Mouse (Mus musculus): Measurements from ENCODE around the gene Rad54l. TPM values are rescaled to one million over a fixed set of nuclear protein-coding genes. Genes with fewer than 3 reads are reported as not detected.

Rad54l gene
- polyA plus RNA-seq, 1 experiment from 2014 or later: 20.9 TPM

DNA sequence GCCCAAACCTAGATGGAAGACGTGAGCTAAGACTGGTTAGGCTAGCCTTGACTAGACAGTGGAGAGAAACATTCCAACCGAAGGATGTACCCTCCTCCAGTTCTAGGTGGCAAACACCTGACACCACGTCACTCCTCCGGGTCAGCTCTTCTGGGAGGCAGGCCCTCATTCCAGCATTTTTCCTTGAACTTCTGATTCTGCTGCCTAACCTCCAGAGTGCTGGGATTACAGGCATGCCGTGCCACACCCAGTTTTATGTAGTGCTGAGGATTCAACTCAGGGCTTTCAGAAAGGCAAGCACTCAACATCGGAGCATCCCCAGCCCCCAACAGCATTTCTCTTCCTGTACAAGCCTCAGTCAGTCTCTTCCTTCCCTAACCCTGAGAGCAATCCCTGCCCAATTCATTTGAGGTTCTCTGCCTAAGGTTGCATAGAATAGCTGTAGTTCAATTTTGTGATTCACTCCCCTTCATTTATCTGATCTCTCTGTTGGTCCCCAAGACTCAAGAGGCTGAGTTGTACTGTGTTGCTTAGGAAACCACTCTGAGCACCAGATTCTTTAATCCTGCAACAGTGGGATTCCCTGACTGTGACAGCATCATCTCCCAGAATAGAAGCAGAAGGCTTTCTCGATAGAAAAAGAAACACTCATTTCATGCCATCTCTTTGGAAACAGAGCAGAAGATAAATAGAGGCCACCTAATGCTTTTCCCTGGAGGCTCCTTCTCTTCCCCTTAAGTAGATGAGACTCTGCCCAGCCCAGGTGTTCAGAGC lies 17.5 kb upstream of the Rad54l start:
- no peak for ATAC-seq (ENCODE audit: extremely low read depth, insufficient number of reproducible peaks, low FRiP score, low TSS enrichment)
- 68% methylated on average over 7 of the region's 7 CpGs for WGBS
- no peak overlapping the region for H3K4me3 ChIP-seq

DNA sequence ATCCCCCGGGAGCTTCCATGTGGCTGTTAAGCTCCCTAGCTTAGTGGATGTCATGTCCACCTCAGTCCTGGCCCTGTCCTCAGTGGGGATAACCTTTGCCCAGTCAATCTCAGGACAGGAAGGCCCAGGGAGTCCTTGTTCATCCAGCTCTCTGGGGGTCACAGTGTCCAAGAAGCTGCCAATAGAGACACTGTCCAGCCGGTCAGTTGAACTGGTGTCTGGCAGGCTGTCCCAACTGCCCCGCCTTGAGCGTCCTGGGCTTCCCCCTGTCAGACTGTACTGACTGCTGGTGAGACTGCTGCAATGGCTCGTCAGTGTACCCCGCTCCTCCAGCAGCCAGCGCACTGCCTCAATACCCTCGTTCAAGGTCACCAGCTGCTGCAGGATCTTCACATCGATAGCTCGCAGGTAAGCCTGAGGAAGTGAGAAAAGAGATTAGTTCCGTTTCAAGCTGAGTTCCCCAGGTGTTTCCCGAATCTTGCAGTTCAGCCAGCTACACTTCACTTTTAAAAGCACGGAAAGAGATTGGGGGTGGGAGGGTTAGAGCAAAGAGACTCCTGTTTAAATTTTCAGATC lies 14.0 kb upstream of the Rad54l start:
- peaks cover 2% of the 10 kb centered on the region; the same call in 1 of the 2 replicates for H3K27me3 ChIP-seq (replicated peaks)
- H3K9ac ChIP-seq: peak overlapping the region; percentile 9; the same call in 1 of the 2 replicates
- no peak overlapping the region for H3K27ac ChIP-seq (replicated peaks)
- WGBS: 33% methylated on average over 13 of the region's 13 CpGs
- peaks cover 18% of the 10 kb centered on the region for H3K4me1 ChIP-seq
- H3K4me3 ChIP-seq: no peak overlapping the region
- 0 out of 2 replicates have a peak, but pooled peaks cover 9% of the 10 kb centered on the region for H3K36me3 ChIP-seq
- no peak for ATAC-seq (ENCODE audit: extremely low read depth, insufficient number of reproducible peaks, low FRiP score, low TSS enrichment)
- no peaks in the 10 kb centered on the region for H3K9me3 ChIP-seq
- no peak overlapping the region for H3K4me2 ChIP-seq

More for the DNA sequence above, 17.5 kb upstream of the Rad54l start:
- Histone ChIP-seq H3K9me3 (no peaks in the 10 kb centered on the region), H3K9ac (no peak overlapping the region), H3K27ac (replicated peaks) (0 out of 2 replicates have a peak overlapping the region, but pooled peaks have one; percentile 8), H3K27me3 (replicated peaks) (peaks cover 15% of the 10 kb centered on the region), H3K4me2 (no peak overlapping the region), H3K36me3 (0 out of 2 replicates have a peak, but pooled peaks cover 9% of the 10 kb centered on the region), H3K4me1 (peaks cover 33% of the 10 kb centered on the region)

DNA sequence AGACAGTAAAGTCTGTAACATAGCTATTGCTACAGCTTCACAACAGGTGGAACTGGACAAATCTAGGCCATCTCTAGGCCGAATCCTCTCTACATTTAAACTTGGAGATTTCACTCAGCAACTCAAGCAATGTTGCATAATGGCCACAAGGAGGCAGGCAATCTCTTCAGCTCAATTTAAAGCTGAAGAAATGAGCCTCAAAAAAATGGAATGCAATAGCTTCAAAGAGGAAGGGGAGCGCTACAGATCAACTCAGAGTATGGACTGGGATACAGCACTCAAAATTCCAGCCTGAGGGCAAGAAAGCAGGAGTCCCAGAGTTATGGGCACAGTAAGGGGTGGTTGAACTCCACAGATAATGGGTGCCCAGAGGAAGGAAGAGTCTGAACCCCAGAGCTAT lies 11.5 kb upstream of the Rad54l start:
- ATAC-seq (ENCODE audit: extremely low read depth, insufficient number of reproducible peaks, low FRiP score, low TSS enrichment): no peak
- no peaks in the 10 kb centered on the region for H3K27me3 ChIP-seq (replicated peaks)

GRCm38 (mm10) chr4:116133126-116133525 lies 9.6 kb upstream of the Rad54l start:
- no peaks in the 10 kb centered on the region for H3K9me3 ChIP-seq
- H3K36me3 ChIP-seq: 0 out of 2 replicates have a peak, but pooled peaks cover 9% of the 10 kb centered on the region
- no peak for ATAC-seq (ENCODE audit: extremely low read depth, insufficient number of reproducible peaks, low FRiP score, low TSS enrichment)
- no peak overlapping the region for H3K4me2 ChIP-seq
- no peak overlapping the region for H3K27ac ChIP-seq (replicated peaks)
- WGBS: 77% methylated on average over 4 of the region's 4 CpGs
- H3K4me3 ChIP-seq: no peak overlapping the region
- peaks cover 7% of the 10 kb centered on the region; the same call in 1 of the 2 replicates for H3K4me1 ChIP-seq
- H3K27me3 ChIP-seq (replicated peaks): no peaks in the 10 kb centered on the region
- H3K9ac ChIP-seq: no peak overlapping the region

More for the DNA sequence above, 11.5 kb upstream of the Rad54l start:
- Histone ChIP-seq H3K36me3 (0 out of 2 replicates have a peak, but pooled peaks cover 9% of the 10 kb centered on the region), H3K4me3 (no peak overlapping the region), H3K4me2 (no peak overlapping the region), H3K9me3 (no peaks in the 10 kb centered on the region), H3K9ac (no peak overlapping the region), H3K27ac (replicated peaks) (no peak overlapping the region), H3K4me1 (peaks cover 7% of the 10 kb centered on the region; the same call in 1 of the 2 replicates)
- WGBS: 38% methylated on average over 2 of the region's 2 CpGs

GRCm38 (mm10) chr4:116127956-116128355 lies 4.5 kb upstream of the Rad54l start:
- Histone ChIP-seq H3K27me3 (replicated peaks) (no peaks in the 10 kb centered on the region), H3K27ac (replicated peaks) (no peak overlapping the region), H3K9me3 (no peaks in the 10 kb centered on the region), H3K36me3 (no peaks in the 10 kb centered on the region), H3K4me1 (peaks cover 14% of the 10 kb centered on the region), H3K4me2 (no peak overlapping the region), H3K9ac (no peak overlapping the region), H3K4me3 (no peak overlapping the region)
- 75% methylated on average over 6 of the region's 6 CpGs for WGBS
- no peak for ATAC-seq (ENCODE audit: extremely low read depth, insufficient number of reproducible peaks, low FRiP score, low TSS enrichment)

- Histone ChIP-seq H3K27me3 (replicated peaks) (no peaks in the 10 kb centered on the region), H3K9me3 (no peaks in the 10 kb centered on the region), H3K9ac (no peak overlapping the region), H3K4me2 (no peak overlapping the region), H3K36me3 (no peaks in the 10 kb centered on the region), H3K27ac (replicated peaks) (no peak overlapping the region), H3K4me3 (no peak overlapping the region), H3K4me1 (peaks cover 21% of the 10 kb centered on the region)
- ATAC-seq (ENCODE audit: extremely low read depth, insufficient number of reproducible peaks, low FRiP score, low TSS enrichment): no peak
- 81% methylated on average over 4 of the region's 4 CpGs for WGBS
These were observed 2.4 kb upstream of the Rad54l start for GRCm38 (mm10) chr4:116125803-116126386.

DNA sequence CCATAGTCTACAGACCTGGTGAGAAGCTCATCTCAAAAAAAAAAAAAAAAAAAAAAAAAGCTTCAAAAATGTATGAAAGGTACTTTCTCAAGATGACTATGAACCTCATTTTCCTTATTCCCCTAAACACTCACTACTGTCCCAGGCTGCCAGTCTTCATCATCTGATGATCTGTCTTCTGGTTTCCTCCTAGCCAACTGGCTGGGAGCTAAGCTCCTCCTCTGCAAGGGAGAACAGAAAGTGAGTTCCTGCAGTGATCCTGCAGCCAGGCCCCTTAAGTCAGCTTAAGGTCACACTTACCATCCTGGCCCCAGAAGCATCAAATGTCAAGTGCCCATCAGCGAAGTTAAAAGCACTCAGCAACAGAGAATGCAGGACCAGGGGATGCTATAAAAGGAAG lies 728 bp downstream of the Rad54l start:
- H3K27ac ChIP-seq (replicated peaks): no peak overlapping the region
- WGBS: 0% methylated on average over 1 of the region's 1 CpGs
- peak overlapping the region; percentile 70 for H3K4me3 ChIP-seq

DNA sequence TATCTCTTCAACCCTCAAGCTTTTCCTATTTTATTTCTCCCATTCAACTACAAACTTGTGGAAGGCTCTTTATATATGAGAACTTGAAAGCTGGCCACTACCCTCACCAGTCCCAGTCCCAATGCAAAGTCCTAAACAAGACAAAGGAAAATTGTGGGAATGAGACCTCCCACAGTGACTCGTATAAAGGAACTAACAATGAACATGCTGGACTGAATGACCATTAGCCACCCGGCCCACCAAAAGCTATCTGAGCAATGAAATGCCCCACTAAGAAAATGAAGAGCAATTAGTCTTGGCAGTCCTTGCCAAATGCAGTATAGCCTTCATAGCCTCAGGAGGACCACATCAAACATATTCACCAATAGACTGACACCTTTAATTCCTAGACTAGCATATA lies 12.0 kb downstream of the Rad54l start:
- H3K4me1 ChIP-seq: no peaks in the 10 kb centered on the region
- no peak for ATAC-seq (ENCODE audit: extremely low read depth, insufficient number of reproducible peaks, low FRiP score, low TSS enrichment)
- no peaks in the 10 kb centered on the region for H3K9me3 ChIP-seq
- no peak overlapping the region for H3K27ac ChIP-seq (replicated peaks)
- 83% methylated on average over 2 of the region's 2 CpGs for WGBS
- peaks cover 64% of the 10 kb centered on the region for H3K36me3 ChIP-seq
- no peak overlapping the region for H3K4me3 ChIP-seq
- H3K27me3 ChIP-seq (replicated peaks): no peaks in the 10 kb centered on the region
- no peak overlapping the region for H3K9ac ChIP-seq
- no peak overlapping the region for H3K4me2 ChIP-seq

More for the DNA sequence above, 728 bp downstream of the Rad54l start:
- no peaks in the 10 kb centered on the region for H3K27me3 ChIP-seq (replicated peaks)
- no peak for ATAC-seq (ENCODE audit: extremely low read depth, insufficient number of reproducible peaks, low FRiP score, low TSS enrichment)
- H3K4me2 ChIP-seq: peak overlapping the region; percentile 85
- H3K36me3 ChIP-seq: peaks cover 22% of the 10 kb centered on the region
- H3K9me3 ChIP-seq: no peaks in the 10 kb centered on the region
- peaks cover 21% of the 10 kb centered on the region for H3K4me1 ChIP-seq
- peak overlapping the region; percentile 83 for H3K9ac ChIP-seq

DNA sequence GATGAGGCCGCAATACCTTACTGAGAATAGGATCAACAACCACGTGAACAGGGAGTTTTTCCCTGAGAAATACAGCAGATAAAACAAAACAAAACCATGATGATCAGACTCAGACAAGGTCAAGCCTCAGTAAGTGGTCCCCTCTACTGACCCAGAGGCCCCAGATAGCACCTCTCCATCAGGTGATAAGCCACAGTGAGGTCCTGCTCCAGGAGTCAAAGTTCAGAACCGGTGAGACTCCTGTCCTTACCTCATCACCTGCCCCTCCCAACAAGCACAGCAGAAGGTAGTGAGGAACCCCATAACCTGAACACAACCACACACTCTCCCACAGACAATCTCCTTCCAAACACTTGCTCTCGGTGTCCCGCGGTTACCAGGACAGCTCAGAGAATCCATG lies 12.8 kb downstream of the Rad54l start:
- ATAC-seq (ENCODE audit: extremely low read depth, insufficient number of reproducible peaks, low FRiP score, low TSS enrichment): no peak
- H3K9ac ChIP-seq: no peak overlapping the region
- H3K4me3 ChIP-seq: no peak overlapping the region
- H3K27me3 ChIP-seq (replicated peaks): no peaks in the 10 kb centered on the region
- no peaks in the 10 kb centered on the region for H3K4me1 ChIP-seq
- H3K27ac ChIP-seq (replicated peaks): no peak overlapping the region
- H3K9me3 ChIP-seq: no peaks in the 10 kb centered on the region
- no peak overlapping the region for H3K4me2 ChIP-seq
- WGBS: 80% methylated on average over 6 of the region's 6 CpGs
- H3K36me3 ChIP-seq: peaks cover 64% of the 10 kb centered on the region

DNA sequence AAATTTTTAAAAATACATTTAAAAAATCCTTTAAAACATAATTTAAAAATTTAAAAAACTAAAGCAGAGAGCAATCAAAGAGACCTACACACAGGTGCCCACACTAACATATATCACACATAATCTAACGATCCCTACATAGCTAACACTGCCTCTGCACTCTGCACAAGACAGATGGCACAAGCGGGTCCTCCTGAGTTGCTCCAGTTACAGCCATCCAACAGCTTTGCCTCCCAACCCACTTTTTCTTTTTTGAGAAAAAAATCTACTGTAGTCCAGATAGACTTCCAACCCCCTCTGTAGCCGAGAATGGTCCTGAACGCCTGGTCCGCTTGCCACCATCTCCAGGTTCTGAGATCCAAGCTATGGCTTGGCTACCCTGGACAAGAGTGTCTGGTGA lies 18.2 kb downstream of the Rad54l start:
- H3K27ac ChIP-seq (replicated peaks): no peak overlapping the region
- no peak overlapping the region for H3K4me3 ChIP-seq
- H3K27me3 ChIP-seq (replicated peaks): no peaks in the 10 kb centered on the region
- ATAC-seq (ENCODE audit: extremely low read depth, insufficient number of reproducible peaks, low FRiP score, low TSS enrichment): no peak
- H3K4me1 ChIP-seq: no peaks in the 10 kb centered on the region
- no peak overlapping the region for H3K9ac ChIP-seq
- WGBS: 88% methylated on average over 5 of the region's 5 CpGs
- no peak overlapping the region for H3K4me2 ChIP-seq
- no peaks in the 10 kb centered on the region for H3K9me3 ChIP-seq
- H3K36me3 ChIP-seq: peaks cover 80% of the 10 kb centered on the region

DNA sequence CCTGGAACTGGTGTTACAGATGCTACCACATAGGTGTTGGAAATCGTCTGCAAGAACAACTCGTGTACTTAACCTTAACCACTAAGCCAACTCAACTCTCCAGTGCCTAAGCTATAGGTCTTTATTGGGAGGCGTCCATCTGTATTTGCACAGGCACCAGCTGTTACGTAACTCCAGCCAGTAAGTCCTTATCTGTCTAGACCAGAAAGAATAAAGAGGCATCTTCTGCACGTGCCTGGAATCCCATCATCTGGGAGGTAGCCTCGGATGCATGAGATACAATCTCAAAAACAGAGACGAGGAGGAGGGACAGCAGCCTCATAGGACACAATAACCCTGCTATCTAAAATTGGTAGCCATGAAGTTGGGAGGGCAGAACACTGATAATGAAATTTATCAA lies 22.5 kb downstream of the Rad54l start:
- Histone ChIP-seq H3K27me3 (replicated peaks) (no peaks in the 10 kb centered on the region), H3K9ac (no peak overlapping the region), H3K9me3 (no peaks in the 10 kb centered on the region), H3K36me3 (peaks cover 97% of the 10 kb centered on the region), H3K27ac (replicated peaks) (no peak overlapping the region), H3K4me3 (no peak overlapping the region), H3K4me1 (no peaks in the 10 kb centered on the region), H3K4me2 (no peak overlapping the region)
- no peak for ATAC-seq (ENCODE audit: extremely low read depth, insufficient number of reproducible peaks, low FRiP score, low TSS enrichment)
- WGBS: 63% methylated on average over 7 of the region's 7 CpGs
